Mouse (Mus musculus) G1E (cell line): ENCODE data around the gene Kcnn3. TPM values are rescaled to one million over a fixed set of nuclear protein-coding genes. Genes with fewer than 3 reads are reported as not detected.

Experiments
- ATAC-seq: 2 replicates; pipeline ENCODE4 v1.8.0; 2016; ENCODE audit warnings: mild to moderate bottlenecking; ENCODE audit not compliant: insufficient number of reproducible peaks, poor library complexity, low FRiP score, severe bottlenecking; ENCODE audit errors: extremely low read depth
- DNase-seq: peaks from one replicate; pipeline ENCODE4 v3.0.0; 2012; ENCODE audit warnings: low spot score
- H3K27me3 ChIP-seq: 2 replicates; pipeline ENCODE4 v1.6.1; 2012; ENCODE audit warnings: mild to moderate bottlenecking, low read length, inconsistent platforms; ENCODE audit not compliant: insufficient read depth
- H3K36me3 ChIP-seq: replicated peaks from 2 replicates; pipeline ENCODE3; 2012; ENCODE audit warnings: mild to moderate bottlenecking, inconsistent platforms
- H3K4me1 ChIP-seq: 2 replicates; pipeline ENCODE4 v1.6.1; 2012; ENCODE audit warnings: low read depth, low read length, inconsistent platforms, mixed read lengths; ENCODE audit not compliant: insufficient read depth
- H3K4me3 ChIP-seq: 2 replicates; pipeline ENCODE4 v1.5.1; 2012; ENCODE audit warnings: low read depth, mild to moderate bottlenecking, inconsistent platforms, low read length, moderate library complexity, mixed read lengths
- H3K9me3 ChIP-seq: replicated peaks from 2 replicates; pipeline ENCODE4 v1.6.1; 2012; ENCODE audit warnings: inconsistent platforms
- CTCF ChIP-seq: IDR thresholded peaks from 2 replicates; pipeline ENCODE4 v1.5.1; 2012; ENCODE audit warnings: low read depth, low read length, inconsistent platforms, mixed read lengths
- GATA1 ChIP-seq: IDR thresholded peaks from 2 replicates; pipeline ENCODE4 v1.6.1; 2012; ENCODE audit warnings: borderline replicate concordance, low read length, inconsistent platforms, mixed read lengths
- GATA2 ChIP-seq: IDR thresholded peaks from 2 replicates; pipeline ENCODE4 v1.6.1; 2012; ENCODE audit warnings: low read depth, low read length, inconsistent platforms, borderline replicate concordance
- POLR2AphosphoS5 ChIP-seq: IDR thresholded peaks from 2 replicates; pipeline ENCODE4 v1.6.1; 2012; ENCODE audit warnings: low read depth, low read length, inconsistent platforms; ENCODE audit not compliant: insufficient replicate concordance
- TAL1 ChIP-seq: conservative IDR thresholded peaks from 2 replicates; pipeline ENCODE4 v1.6.1; 2012; ENCODE audit warnings: low read depth, low read length, inconsistent platforms, mixed read lengths
- polyA plus RNA-seq: library from polyadenylated mRNA; stranded (reverse); fragments of >175 nt; gene quantifications from 2 replicates; pipeline ENCODE4 v1.2.3, GENCODE M21; 2012
- total RNA-seq, 2 experiments: library from RNA; stranded (forward) in 1 of 2; stranded (reverse) in 1 of 2; fragments of 200-1000 nt in 1 of 2; fragments of >200 nt in 1 of 2; fragmentation: Nextera tagmentation in 1 of 2; gene quantifications; 2 replicates each; pipeline ENCODE4 v1.2.3; 2014 to 2017

The Kcnn3 gene
- total and polyA plus RNA-seq, 3 experiments = 0.16 TPM; not detected in 2

DNA sequence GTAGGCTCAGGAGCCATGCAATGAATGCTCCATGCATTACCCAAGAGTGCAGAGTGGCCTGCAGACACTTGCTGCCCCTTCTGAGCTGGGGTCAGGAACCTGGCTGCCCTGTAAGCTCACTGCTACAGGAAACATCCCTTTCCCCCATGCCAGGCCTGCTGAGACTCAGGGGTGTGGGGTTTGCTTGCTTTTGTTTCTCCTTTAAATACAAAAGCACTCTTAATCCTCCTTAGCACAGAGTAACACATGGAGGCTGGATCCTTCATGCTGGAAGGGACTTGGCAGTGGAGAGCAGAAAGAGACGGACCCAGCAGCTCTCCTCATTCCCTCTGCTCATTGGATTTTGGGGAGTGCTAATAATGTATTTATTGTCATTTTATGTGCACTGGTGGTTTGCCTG, 87.4 kb downstream of the Kcnn3 start:
- Histone ChIP-seq H3K4me1 (no peaks in the 10 kb centered on the region), H3K9me3 (no peaks in the 10 kb centered on the region), H3K36me3 (no peaks in the 10 kb centered on the region), H3K27me3 (peaks cover 12% of the 10 kb centered on the region; the same call in 1 of the 2 replicates), H3K4me3 (no peak overlapping the region)
- no peak for ATAC-seq
- DNase-seq = no peak
- TF ChIP-seq GATA2 = no peak
- no peak for TF ChIP-seq TAL1
- TF ChIP-seq GATA1 = no peak
- no peak for TF ChIP-seq POLR2AphosphoS5
- TF ChIP-seq CTCF = no peak

DNA sequence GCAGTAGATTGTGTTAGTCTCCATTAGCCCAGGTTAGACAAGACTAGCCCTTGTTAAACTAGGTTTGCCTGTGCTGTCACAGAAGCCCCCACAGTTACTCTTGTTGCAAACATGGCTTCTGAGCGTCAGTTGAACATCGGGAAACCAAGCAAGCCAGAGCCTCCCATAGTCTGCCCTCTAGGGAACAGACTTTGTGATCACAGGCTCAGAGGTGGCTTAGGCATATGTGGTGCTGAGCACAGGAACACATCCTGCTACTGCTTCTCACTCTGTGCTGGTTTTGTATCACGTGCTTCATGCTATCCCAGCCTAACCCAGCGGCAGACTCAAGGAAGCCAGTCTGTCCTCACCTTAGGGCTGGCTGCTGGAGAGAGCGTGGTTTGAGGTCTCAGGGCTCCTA, 92.1 kb downstream of the Kcnn3 start:
- no peak for TF ChIP-seq GATA2
- no peak for TF ChIP-seq CTCF
- TF ChIP-seq TAL1 = no peak
- no peak for TF ChIP-seq GATA1
- TF ChIP-seq POLR2AphosphoS5 = no peak
- H3K27me3 ChIP-seq = peaks cover 3% of the 10 kb centered on the region; the same call in 1 of the 2 replicates

GRCm38 (mm10) chr3:89613526-89614523, 93.9 kb downstream of the Kcnn3 start:
- H3K36me3 ChIP-seq = no peaks in the 10 kb centered on the region
- TF ChIP-seq GATA2 (no peak), POLR2AphosphoS5 (no peak), GATA1 (no peak), CTCF (no peak), TAL1 (no peak)
- DNase-seq (no peak), ATAC-seq (no peak)
- H3K27me3 ChIP-seq = no peaks in the 10 kb centered on the region; the same call in 1 of the 2 replicates
- H3K4me1 ChIP-seq = no peaks in the 10 kb centered on the region
- no peaks in the 10 kb centered on the region for H3K9me3 ChIP-seq
- no peak overlapping the region for H3K4me3 ChIP-seq

More for the DNA sequence above, 92.1 kb downstream of the Kcnn3 start:
- no peaks in the 10 kb centered on the region for H3K9me3 ChIP-seq
- no peaks in the 10 kb centered on the region for H3K4me1 ChIP-seq
- H3K4me3 ChIP-seq = no peak overlapping the region
- no peaks in the 10 kb centered on the region for H3K36me3 ChIP-seq
- DNase-seq = no peak
- no peak for ATAC-seq

DNA sequence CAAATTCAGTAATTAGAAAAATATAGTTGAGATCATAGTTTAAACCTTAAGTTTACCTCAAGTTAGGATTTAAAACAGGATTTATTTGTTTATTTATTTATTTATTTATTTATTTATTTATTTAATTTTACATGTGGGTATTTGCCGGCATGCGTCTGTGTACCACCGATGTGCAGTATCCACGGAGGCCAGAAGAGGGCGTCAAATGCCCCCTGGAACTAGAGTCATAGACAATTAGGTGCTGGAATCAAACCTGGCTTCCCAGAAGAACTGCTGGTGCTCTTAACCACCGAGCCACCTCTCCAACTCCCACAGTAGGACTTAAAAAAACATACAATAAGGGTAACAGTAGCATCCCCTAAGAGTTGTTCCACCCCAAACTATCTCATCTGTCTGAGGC, 96.9 kb downstream of the Kcnn3 start:
- DNase-seq = no peak
- Histone ChIP-seq H3K27me3 (peaks cover 2% of the 10 kb centered on the region; the same call in 1 of the 2 replicates), H3K36me3 (no peaks in the 10 kb centered on the region), H3K9me3 (no peaks in the 10 kb centered on the region), H3K4me1 (no peaks in the 10 kb centered on the region), H3K4me3 (no peak overlapping the region)
- ATAC-seq = no peak
- no peak for TF ChIP-seq GATA1
- no peak for TF ChIP-seq GATA2
- TF ChIP-seq TAL1 = no peak
- TF ChIP-seq POLR2AphosphoS5 = no peak
- no peak for TF ChIP-seq CTCF

DNA sequence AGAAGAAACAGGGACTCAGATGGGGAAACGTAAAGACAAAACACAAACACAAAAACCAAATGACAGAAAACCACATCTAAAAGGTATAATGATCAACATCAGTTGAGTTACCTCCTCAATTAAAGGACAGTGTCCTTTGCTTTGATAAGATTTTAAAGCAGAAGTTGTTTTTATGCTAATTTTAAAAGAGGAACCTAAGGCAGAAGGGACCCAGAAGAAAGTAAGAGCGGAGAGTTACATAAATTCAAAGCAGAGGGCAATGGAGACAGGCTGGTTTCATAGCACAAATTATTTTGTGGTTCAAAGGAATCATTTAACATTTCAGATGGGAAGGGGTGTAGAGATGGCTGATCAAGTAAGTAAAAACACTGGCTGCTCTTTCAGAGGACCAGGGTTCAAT, 97.4 kb downstream of the Kcnn3 start:
- DNase-seq = no peak
- Histone ChIP-seq H3K9me3 (no peaks in the 10 kb centered on the region), H3K36me3 (no peaks in the 10 kb centered on the region), H3K4me1 (no peaks in the 10 kb centered on the region), H3K27me3 (peaks cover 2% of the 10 kb centered on the region; the same call in 1 of the 2 replicates), H3K4me3 (no peak overlapping the region)
- no peak for ATAC-seq
- TF ChIP-seq GATA1 = no peak

DNA sequence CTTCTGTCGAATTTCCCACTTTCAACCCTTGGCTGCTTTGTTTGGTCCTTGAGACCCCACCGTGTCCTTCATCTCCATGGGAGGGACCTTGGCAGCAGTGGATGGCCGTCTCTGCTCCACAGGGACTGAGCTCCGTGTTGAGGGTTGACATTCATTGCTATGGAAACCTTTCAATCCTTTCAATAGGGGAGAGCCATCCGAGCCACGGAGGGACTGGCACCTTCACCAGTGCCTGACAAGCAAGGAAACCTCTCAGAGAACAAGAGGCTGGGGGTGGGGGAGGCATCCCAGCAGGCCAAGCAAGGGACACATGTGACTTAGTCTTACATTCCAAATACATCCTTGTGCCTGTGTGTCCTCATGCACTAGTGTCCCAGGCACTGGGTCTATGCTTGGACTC, 102.9 kb downstream of the Kcnn3 start:
- H3K9me3 ChIP-seq = no peaks in the 10 kb centered on the region
- TF ChIP-seq TAL1 (no peak), POLR2AphosphoS5 (no peak), GATA2 (no peak), CTCF (no peak), GATA1 (no peak)
- no peak for ATAC-seq

More for the DNA sequence above, 102.9 kb downstream of the Kcnn3 start:
- Histone ChIP-seq H3K4me3 (no peak overlapping the region), H3K36me3 (no peaks in the 10 kb centered on the region), H3K4me1 (no peaks in the 10 kb centered on the region), H3K27me3 (peaks cover 11% of the 10 kb centered on the region; the same call in 1 of the 2 replicates)
- no peak for DNase-seq
